Mouse (Mus musculus): ENCODE measurements around the gene Kif21a. TPM values are rescaled to one million over a fixed set of nuclear protein-coding genes. Genes with fewer than 3 reads are reported as not detected.

Gene Kif21a
- polyA plus RNA-seq, 1 experiment from 2014 or later = 23.3 TPM

GRCm38 (mm10) chr15:90991843-90992242, 57.9 kb downstream of the Kif21a start:
- no peak for ATAC-seq (ENCODE audit: insufficient number of reproducible peaks, insufficient read depth, low FRiP score, low read depth)
- H3K4me1 ChIP-seq (ENCODE audit: control insufficient read depth, insufficient read depth, low read length) = no peaks in the 10 kb centered on the region
- WGBS = 74% methylated on average over 4 of the region's 4 CpGs
- H3K4me2 ChIP-seq (replicated peaks; ENCODE audit: low read depth, low read length) = no peak overlapping the region
- no peaks in the 10 kb centered on the region for H3K9me3 ChIP-seq (ENCODE audit: control insufficient read depth, low read depth, low read length)
- H3K27me3 ChIP-seq (ENCODE audit: control insufficient read depth, insufficient read depth, low read length) = no peaks in the 10 kb centered on the region
- H3K9ac ChIP-seq (replicated peaks; ENCODE audit: low read depth, low read length) = no peak overlapping the region
- no peaks in the 10 kb centered on the region for H3K36me3 ChIP-seq (ENCODE audit: control insufficient read depth, insufficient read depth, low read length)
- no peak overlapping the region for H3K27ac ChIP-seq (ENCODE audit: low read length)
- H3K4me3 ChIP-seq (ENCODE audit: low read depth, low read length) = no peak overlapping the region

GRCm38 (mm10) chr15:90987714-90988250, 62.0 kb downstream of the Kif21a start:
- no peaks in the 10 kb centered on the region for H3K27me3 ChIP-seq (ENCODE audit: control insufficient read depth, insufficient read depth, low read length)
- WGBS = 93% methylated on average over 12 of the region's 12 CpGs
- H3K27ac ChIP-seq (ENCODE audit: low read length) = no peak overlapping the region
- H3K4me2 ChIP-seq (replicated peaks; ENCODE audit: low read depth, low read length) = no peak overlapping the region
- peaks cover 2% of the 10 kb centered on the region; the same call in 1 of the 2 replicates for H3K36me3 ChIP-seq (ENCODE audit: control insufficient read depth, insufficient read depth, low read length)
- no peaks in the 10 kb centered on the region for H3K4me1 ChIP-seq (ENCODE audit: control insufficient read depth, insufficient read depth, low read length)
- no peak for ATAC-seq (ENCODE audit: insufficient number of reproducible peaks, insufficient read depth, low FRiP score, low read depth)
- H3K9ac ChIP-seq (replicated peaks; ENCODE audit: low read depth, low read length) = no peak overlapping the region
- no peaks in the 10 kb centered on the region for H3K9me3 ChIP-seq (ENCODE audit: control insufficient read depth, low read depth, low read length)
- no peak overlapping the region for H3K4me3 ChIP-seq (ENCODE audit: low read depth, low read length)

GRCm38 (mm10) chr15:90975914-90976313, 73.8 kb downstream of the Kif21a start:
- Histone ChIP-seq H3K27ac (ENCODE audit: low read length) (no peak overlapping the region), H3K4me2 (replicated peaks; ENCODE audit: low read depth, low read length) (no peak overlapping the region), H3K9me3 (ENCODE audit: control insufficient read depth, low read depth, low read length) (no peaks in the 10 kb centered on the region; the same call in 1 of the 2 replicates), H3K9ac (replicated peaks; ENCODE audit: low read depth, low read length) (no peak overlapping the region), H3K27me3 (ENCODE audit: control insufficient read depth, insufficient read depth, low read length) (no peaks in the 10 kb centered on the region), H3K36me3 (ENCODE audit: control insufficient read depth, insufficient read depth, low read length) (peaks cover 2% of the 10 kb centered on the region; the same call in 1 of the 2 replicates), H3K4me3 (ENCODE audit: low read depth, low read length) (no peak overlapping the region), H3K4me1 (ENCODE audit: control insufficient read depth, insufficient read depth, low read length) (no peaks in the 10 kb centered on the region)
- 67% methylated on average over 5 of the region's 5 CpGs for WGBS
- no peak for ATAC-seq (ENCODE audit: insufficient number of reproducible peaks, insufficient read depth, low FRiP score, low read depth)

GRCm38 (mm10) chr15:90971914-90972767, 77.6 kb downstream of the Kif21a start:
- Histone ChIP-seq H3K9me3 (ENCODE audit: control insufficient read depth, low read depth, low read length) (no peaks in the 10 kb centered on the region), H3K27me3 (ENCODE audit: control insufficient read depth, insufficient read depth, low read length) (no peaks in the 10 kb centered on the region), H3K27ac (ENCODE audit: low read length) (no peak overlapping the region), H3K36me3 (ENCODE audit: control insufficient read depth, insufficient read depth, low read length) (no peaks in the 10 kb centered on the region), H3K4me1 (ENCODE audit: control insufficient read depth, insufficient read depth, low read length) (no peaks in the 10 kb centered on the region), H3K9ac (replicated peaks; ENCODE audit: low read depth, low read length) (no peak overlapping the region), H3K4me3 (ENCODE audit: low read depth, low read length) (no peak overlapping the region), H3K4me2 (replicated peaks; ENCODE audit: low read depth, low read length) (no peak overlapping the region)
- 73% methylated on average over 13 of the region's 13 CpGs for WGBS
- ATAC-seq (ENCODE audit: insufficient number of reproducible peaks, insufficient read depth, low FRiP score, low read depth) = no peak

- H3K36me3 ChIP-seq (ENCODE audit: control insufficient read depth, insufficient read depth, low read length) = no peaks in the 10 kb centered on the region
- no peaks in the 10 kb centered on the region for H3K4me1 ChIP-seq (ENCODE audit: control insufficient read depth, insufficient read depth, low read length)
- H3K4me3 ChIP-seq (ENCODE audit: low read depth, low read length) = no peak overlapping the region
- H3K27ac ChIP-seq (ENCODE audit: low read length) = no peak overlapping the region
- ATAC-seq (ENCODE audit: insufficient number of reproducible peaks, insufficient read depth, low FRiP score, low read depth) = no peak
- H3K9ac ChIP-seq (replicated peaks; ENCODE audit: low read depth, low read length) = no peak overlapping the region
- no peaks in the 10 kb centered on the region for H3K9me3 ChIP-seq (ENCODE audit: control insufficient read depth, low read depth, low read length)
- no peaks in the 10 kb centered on the region for H3K27me3 ChIP-seq (ENCODE audit: control insufficient read depth, insufficient read depth, low read length)
- no peak overlapping the region for H3K4me2 ChIP-seq (replicated peaks; ENCODE audit: low read depth, low read length)
- 82% methylated on average over 2 of the region's 2 CpGs for WGBS
Observed at GRCm38 (mm10) chr15:90963320-90963719, 86.4 kb downstream of the Kif21a start.

GRCm38 (mm10) chr15:90962548-90962947, 87.2 kb downstream of the Kif21a start:
- Histone ChIP-seq H3K27me3 (ENCODE audit: control insufficient read depth, insufficient read depth, low read length) (no peaks in the 10 kb centered on the region), H3K4me2 (replicated peaks; ENCODE audit: low read depth, low read length) (no peak overlapping the region), H3K4me1 (ENCODE audit: control insufficient read depth, insufficient read depth, low read length) (no peaks in the 10 kb centered on the region), H3K36me3 (ENCODE audit: control insufficient read depth, insufficient read depth, low read length) (no peaks in the 10 kb centered on the region), H3K9ac (replicated peaks; ENCODE audit: low read depth, low read length) (no peak overlapping the region), H3K4me3 (ENCODE audit: low read depth, low read length) (no peak overlapping the region), H3K27ac (ENCODE audit: low read length) (no peak overlapping the region), H3K9me3 (ENCODE audit: control insufficient read depth, low read depth, low read length) (no peaks in the 10 kb centered on the region)
- ATAC-seq (ENCODE audit: insufficient number of reproducible peaks, insufficient read depth, low FRiP score, low read depth) = no peak
- WGBS = 86% methylated on average over 4 of the region's 4 CpGs

- H3K9ac ChIP-seq (replicated peaks; ENCODE audit: low read depth, low read length) = no peak overlapping the region
- WGBS = 81% methylated on average over 8 of the region's 8 CpGs
Observed at GRCm38 (mm10) chr15:90960831-90961554, 88.8 kb downstream of the Kif21a start.

GRCm38 (mm10) chr15:90951383-90951782, 98.4 kb downstream of the Kif21a start:
- Histone ChIP-seq H3K9me3 (ENCODE audit: control insufficient read depth, low read depth, low read length) (no peaks in the 10 kb centered on the region), H3K4me2 (replicated peaks; ENCODE audit: low read depth, low read length) (no peak overlapping the region), H3K27ac (ENCODE audit: low read length) (no peak overlapping the region), H3K9ac (replicated peaks; ENCODE audit: low read depth, low read length) (no peak overlapping the region), H3K4me1 (ENCODE audit: control insufficient read depth, insufficient read depth, low read length) (no peaks in the 10 kb centered on the region), H3K36me3 (ENCODE audit: control insufficient read depth, insufficient read depth, low read length) (no peaks in the 10 kb centered on the region; the same call in 1 of the 2 replicates), H3K27me3 (ENCODE audit: control insufficient read depth, insufficient read depth, low read length) (no peaks in the 10 kb centered on the region), H3K4me3 (ENCODE audit: low read depth, low read length) (no peak overlapping the region)
- no peak for ATAC-seq (ENCODE audit: insufficient number of reproducible peaks, insufficient read depth, low FRiP score, low read depth)
- WGBS = 80% methylated on average over 6 of the region's 6 CpGs

More at GRCm38 (mm10) chr15:90960831-90961554, 88.8 kb downstream of the Kif21a start:
- no peak overlapping the region for H3K4me2 ChIP-seq (replicated peaks; ENCODE audit: low read depth, low read length)
- no peak overlapping the region for H3K4me3 ChIP-seq (ENCODE audit: low read depth, low read length)
- no peaks in the 10 kb centered on the region for H3K27me3 ChIP-seq (ENCODE audit: control insufficient read depth, insufficient read depth, low read length)
- H3K9me3 ChIP-seq (ENCODE audit: control insufficient read depth, low read depth, low read length) = no peaks in the 10 kb centered on the region
- no peak overlapping the region for H3K27ac ChIP-seq (ENCODE audit: low read length)
- no peaks in the 10 kb centered on the region for H3K36me3 ChIP-seq (ENCODE audit: control insufficient read depth, insufficient read depth, low read length)
- no peaks in the 10 kb centered on the region for H3K4me1 ChIP-seq (ENCODE audit: control insufficient read depth, insufficient read depth, low read length)
- ATAC-seq (ENCODE audit: insufficient number of reproducible peaks, insufficient read depth, low FRiP score, low read depth) = no peak
